Mouse (Mus musculus) liver, embryonic 12.5 days (tissue): ENCODE results near the gene Myh7. TPM values are rescaled to one million over a fixed set of nuclear protein-coding genes. Genes with fewer than 3 reads are reported as not detected.
A peak's percentile ranks its signal among the peaks of the same experiment; 100 is the strongest.

Experiments
- ATAC-seq: fragments of 200-750 bp; cut with Nextera tagmentation; 2 replicates; pipeline ENCODE4 v1.8.0; 2017; ENCODE audit warnings: moderate number of reproducible peaks, mild to moderate bottlenecking, moderate library complexity
- H3K27ac ChIP-seq: fragments of 300-500 bp; sonication (generic); 2 replicates; pipeline ENCODE4 v1.5.1; 2016; ENCODE audit warnings: mild to moderate bottlenecking
- H3K27me3 ChIP-seq: fragments of 300-500 bp; sonication (generic); replicated peaks from 2 replicates; pipeline ENCODE4 v1.6.1; 2016; ENCODE audit warnings: mild to moderate bottlenecking, moderate library complexity
- H3K36me3 ChIP-seq: fragments of 300-500 bp; sonication (generic); 2 replicates; pipeline ENCODE4 v1.6.1; 2016; ENCODE audit warnings: mild to moderate bottlenecking, moderate library complexity
- H3K4me1 ChIP-seq: fragments of 300-500 bp; sonication (generic); 2 replicates; pipeline ENCODE4 v1.6.1; 2016
- H3K4me2 ChIP-seq: fragments of 300-500 bp; sonication (generic); 2 replicates; pipeline ENCODE4 v1.6.1; 2016; ENCODE audit warnings: mild to moderate bottlenecking, moderate library complexity
- H3K4me3 ChIP-seq: fragments of 300-500 bp; sonication (generic); 2 replicates; pipeline ENCODE4 v1.5.1; 2016; ENCODE audit warnings: mild to moderate bottlenecking, moderate library complexity
- H3K9ac ChIP-seq: fragments of 300-500 bp; sonication (generic); 2 replicates; pipeline ENCODE4 v1.6.1; 2016; ENCODE audit warnings: mild to moderate bottlenecking, moderate library complexity
- H3K9me3 ChIP-seq: fragments of 300-500 bp; sonication (generic); replicated peaks from 2 replicates; pipeline ENCODE4 v1.6.1; 2016; ENCODE audit warnings: mild to moderate bottlenecking, moderate library complexity
- WGBS: fragments of 180-500 bp; shearing (Covaris S2); methylation state at CpG from one replicate; pipeline ENCODE4 v1.1.7; 2016; ENCODE audit not compliant: insufficient replicate concordance; 5-methylcytosine and 5-hydroxymethylcytosine counted together
- polyA plus RNA-seq: library from polyadenylated mRNA; unstranded; fragments of >200 nt; fragmentation: Nextera tagmentation; extraction: Ambion mirVana; gene quantifications from 2 replicates; pipeline ENCODE4 v1.2.1, GENCODE M21; 2016

The Myh7 gene
- polyA plus RNA-seq, 1 experiment from 2014 or later = 0.82 TPM

- peak overlapping the region; percentile 73 for H3K4me3 ChIP-seq
- peak overlapping the region; percentile 80 for H3K9ac ChIP-seq
- H3K27me3 ChIP-seq = 0 out of 2 replicates have a peak, but pooled peaks cover 2% of the 10 kb centered on the region
- H3K9me3 ChIP-seq = no peaks in the 10 kb centered on the region
- H3K27ac ChIP-seq = peak overlapping the region; percentile 80
- peak overlapping the region; percentile 79 for H3K4me2 ChIP-seq
- no peak for ATAC-seq
- H3K36me3 ChIP-seq = peaks cover 41% of the 10 kb centered on the region
- H3K4me1 ChIP-seq = peaks cover 18% of the 10 kb centered on the region
- 0% methylated on average over 17 of the region's 17 CpGs for WGBS
These were observed 21.3 kb upstream of the Myh7 start for GRCm38 (mm10) chr14:55015767-55016111.

- 0 out of 2 replicates have a peak, but pooled peaks cover 2% of the 10 kb centered on the region for H3K27me3 ChIP-seq
- H3K9me3 ChIP-seq = no peaks in the 10 kb centered on the region
- peaks cover 35% of the 10 kb centered on the region for H3K36me3 ChIP-seq
- peak within 1 kb of the TSS; percentile 79 for H3K4me2 ChIP-seq
- ATAC-seq = peak; percentile 93
- H3K9ac ChIP-seq = peak within 1 kb of the TSS; percentile 80
- H3K27ac ChIP-seq = peak within 1 kb of the TSS; percentile 84
- WGBS = under 1% methylated on average over 36 of the region's 36 CpGs
- peaks cover 18% of the 10 kb centered on the region for H3K4me1 ChIP-seq
- H3K4me3 ChIP-seq = peak within 1 kb of the TSS; percentile 73
These were observed 20.8 kb upstream of the Myh7 start, which contains the start of gene Ngdn for GRCm38 (mm10) chr14:55014991-55015766. Ngdn (plus strand) TSS chr14:55015454.

- Histone ChIP-seq H3K4me3 (peak overlapping the region; percentile 73), H3K4me1 (peaks cover 18% of the 10 kb centered on the region), H3K27me3 (0 out of 2 replicates have a peak, but pooled peaks cover 2% of the 10 kb centered on the region), H3K9me3 (no peaks in the 10 kb centered on the region), H3K4me2 (peak overlapping the region; percentile 79), H3K9ac (peak overlapping the region; percentile 78), H3K36me3 (peaks cover 29% of the 10 kb centered on the region), H3K27ac (peak overlapping the region; percentile 84)
- under 1% methylated on average over 27 of the region's 27 CpGs for WGBS
- peak; percentile 59 for ATAC-seq
These were observed 20.2 kb upstream of the Myh7 start for GRCm38 (mm10) chr14:55014591-55014990.

- Histone ChIP-seq H3K27ac (no peak overlapping the region), H3K9ac (no peak overlapping the region), H3K4me1 (peaks cover 6% of the 10 kb centered on the region), H3K27me3 (peaks cover 8% of the 10 kb centered on the region; the same call in 1 of the 2 replicates), H3K36me3 (no peaks in the 10 kb centered on the region), H3K4me3 (no peak overlapping the region), H3K4me2 (no peak overlapping the region), H3K9me3 (no peaks in the 10 kb centered on the region)
- no peak for ATAC-seq
- WGBS = 62% methylated on average over 4 of the region's 4 CpGs
These were observed 16.7 kb upstream of the Myh7 start for GRCm38 (mm10) chr14:55011116-55011515.

- no peaks in the 10 kb centered on the region for H3K9me3 ChIP-seq
- no peak overlapping the region for H3K4me2 ChIP-seq
- no peak overlapping the region for H3K27ac ChIP-seq
- H3K36me3 ChIP-seq = no peaks in the 10 kb centered on the region
- 64% methylated on average over 8 of the region's 8 CpGs for whole genome bisulfite sequencing
- H3K9ac ChIP-seq = no peak overlapping the region
- H3K4me1 ChIP-seq = peaks cover 15% of the 10 kb centered on the region
- H3K27me3 ChIP-seq = peaks cover 8% of the 10 kb centered on the region; the same call in 1 of the 2 replicates
- no peak for ATAC-seq
- no peak overlapping the region for H3K4me3 ChIP-seq
These were observed 14.0 kb upstream of the Myh7 start for GRCm38 (mm10) chr14:55008417-55008816.

GRCm38 (mm10) chr14:55007120-55007908 lies 12.9 kb upstream of the Myh7 start:
- Histone ChIP-seq H3K27me3 (peaks cover 11% of the 10 kb centered on the region; the same call in 1 of the 2 replicates), H3K4me1 (peaks cover 22% of the 10 kb centered on the region), H3K9ac (no peak overlapping the region), H3K4me3 (no peak overlapping the region), H3K4me2 (no peak overlapping the region), H3K36me3 (no peaks in the 10 kb centered on the region), H3K9me3 (no peaks in the 10 kb centered on the region), H3K27ac (no peak overlapping the region)
- WGBS = 68% methylated on average over 9 of the region's 9 CpGs
- ATAC-seq = no peak

GRCm38 (mm10) chr14:55006541-55006940 lies 12.1 kb upstream of the Myh7 start:
- no peak overlapping the region for H3K9ac ChIP-seq
- H3K4me1 ChIP-seq = peaks cover 22% of the 10 kb centered on the region
- ATAC-seq = no peak
- H3K27ac ChIP-seq = no peak overlapping the region
- H3K27me3 ChIP-seq = peaks cover 12% of the 10 kb centered on the region; the same call in 1 of the 2 replicates
- H3K9me3 ChIP-seq = no peaks in the 10 kb centered on the region
- H3K4me2 ChIP-seq = no peak overlapping the region
- 53% methylated on average over 3 of the region's 3 CpGs for WGBS
- H3K36me3 ChIP-seq = no peaks in the 10 kb centered on the region
- no peak overlapping the region for H3K4me3 ChIP-seq

GRCm38 (mm10) chr14:55005967-55006366 lies 11.5 kb upstream of the Myh7 start:
- WGBS = 72% methylated on average over 8 of the region's 8 CpGs
- Histone ChIP-seq H3K27me3 (peaks cover 12% of the 10 kb centered on the region; the same call in 1 of the 2 replicates), H3K4me1 (peaks cover 22% of the 10 kb centered on the region), H3K9ac (no peak overlapping the region), H3K4me2 (no peak overlapping the region), H3K4me3 (no peak overlapping the region), H3K36me3 (no peaks in the 10 kb centered on the region), H3K27ac (no peak overlapping the region), H3K9me3 (no peaks in the 10 kb centered on the region)
- ATAC-seq = no peak

GRCm38 (mm10) chr14:55005506-55005905 lies 11.1 kb upstream of the Myh7 start:
- H3K4me3 ChIP-seq = no peak overlapping the region
- no peak overlapping the region for H3K9ac ChIP-seq
- no peaks in the 10 kb centered on the region for H3K9me3 ChIP-seq
- H3K4me1 ChIP-seq = peaks cover 22% of the 10 kb centered on the region
- H3K27me3 ChIP-seq = peaks cover 12% of the 10 kb centered on the region; the same call in 1 of the 2 replicates
- WGBS = 68% methylated on average over 2 of the region's 2 CpGs
- no peak overlapping the region for H3K4me2 ChIP-seq
- no peak for ATAC-seq
- no peaks in the 10 kb centered on the region for H3K36me3 ChIP-seq
- no peak overlapping the region for H3K27ac ChIP-seq

GRCm38 (mm10) chr14:55003878-55004855 lies 9.7 kb upstream of the Myh7 start:
- H3K9me3 ChIP-seq = no peaks in the 10 kb centered on the region
- peaks cover 22% of the 10 kb centered on the region for H3K4me1 ChIP-seq
- ATAC-seq = no peak
- H3K9ac ChIP-seq = no peak overlapping the region
- H3K4me2 ChIP-seq = no peak overlapping the region
- H3K27ac ChIP-seq = no peak overlapping the region
- H3K4me3 ChIP-seq = no peak overlapping the region
- H3K27me3 ChIP-seq = peaks cover 12% of the 10 kb centered on the region; the same call in 1 of the 2 replicates
- H3K36me3 ChIP-seq = no peaks in the 10 kb centered on the region
- WGBS = 45% methylated on average over 18 of the region's 18 CpGs

GRCm38 (mm10) chr14:55002687-55003120 lies 8.3 kb upstream of the Myh7 start:
- no peak overlapping the region for H3K9ac ChIP-seq
- H3K4me1 ChIP-seq = peaks cover 22% of the 10 kb centered on the region
- H3K27me3 ChIP-seq = 0 out of 2 replicates have a peak, but pooled peaks cover 7% of the 10 kb centered on the region
- no peaks in the 10 kb centered on the region for H3K36me3 ChIP-seq
- WGBS = 34% methylated on average over 7 of the region's 7 CpGs
- no peak overlapping the region for H3K27ac ChIP-seq
- ATAC-seq = no peak
- no peak overlapping the region for H3K4me3 ChIP-seq
- no peaks in the 10 kb centered on the region for H3K9me3 ChIP-seq
- no peak overlapping the region for H3K4me2 ChIP-seq
